Mouse (Mus musculus) cerebellum, postnatal 25 days (tissue): Measurements from ENCODE around the gene Avpr2.

Experiments
- DNase-seq, 2 experiments: peaks; one replicate each; pipeline ENCODE4 v3.0.0; 2021; ENCODE audit warnings: mixed read lengths in 2 of 2

Gene Avpr2

GRCm38 (mm10) chrX:73916945-73917344, 25.0 kb downstream of the Avpr2 start:
- no peak for DNase-seq

GRCm38 (mm10) chrX:73918631-73919030, 26.7 kb downstream of the Avpr2 start:
- DNase-seq = no peak

GRCm38 (mm10) chrX:73921285-73921822, 29.5 kb downstream of the Avpr2 start:
- DNase-seq = no peak

DNA sequence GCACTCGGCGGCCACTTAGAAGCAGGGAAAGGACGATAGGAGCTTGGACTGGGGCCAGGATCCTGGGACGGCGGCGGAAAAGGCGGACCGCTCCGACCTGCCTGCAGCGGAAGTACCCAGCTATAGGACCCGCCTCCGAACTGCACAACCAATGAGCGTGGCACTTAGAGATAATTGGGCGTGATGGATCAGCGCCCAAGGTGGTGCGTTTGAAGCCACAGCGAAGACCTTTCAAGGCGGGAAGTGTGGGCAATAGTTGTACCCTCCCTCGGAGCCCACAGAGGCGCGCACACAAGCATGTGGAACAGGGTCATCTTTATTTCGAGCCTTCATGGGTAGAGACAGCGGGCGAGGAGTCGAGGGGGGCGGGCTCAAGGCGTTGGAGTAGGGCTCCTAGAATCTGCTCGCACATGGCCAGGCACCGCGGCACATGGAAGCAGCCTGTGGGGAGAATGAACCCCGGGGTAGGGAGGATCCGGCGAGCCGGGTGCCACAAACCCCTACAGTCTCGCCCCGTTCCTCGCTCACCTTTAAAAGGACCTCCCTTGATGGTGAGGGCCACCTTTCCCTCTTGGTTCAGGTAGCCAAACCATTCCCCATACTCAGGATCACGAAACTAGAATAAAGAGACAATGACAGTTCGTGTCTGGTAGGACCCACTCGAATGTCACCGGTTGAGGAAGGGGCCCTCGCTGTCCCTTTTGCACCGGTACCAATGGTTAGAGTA, 30.1 kb downstream of the Avpr2 start, which contains the start of the genes Arhgap4 and Naa10:
Gene Arhgap4 (minus strand): TSS at position 48 of the 727 bp plus-strand sequence.
Gene Naa10 (minus strand): TSS at position 122 of the 727 bp plus-strand sequence.
- peak; percentile 89 to 95 for DNase-seq

DNA sequence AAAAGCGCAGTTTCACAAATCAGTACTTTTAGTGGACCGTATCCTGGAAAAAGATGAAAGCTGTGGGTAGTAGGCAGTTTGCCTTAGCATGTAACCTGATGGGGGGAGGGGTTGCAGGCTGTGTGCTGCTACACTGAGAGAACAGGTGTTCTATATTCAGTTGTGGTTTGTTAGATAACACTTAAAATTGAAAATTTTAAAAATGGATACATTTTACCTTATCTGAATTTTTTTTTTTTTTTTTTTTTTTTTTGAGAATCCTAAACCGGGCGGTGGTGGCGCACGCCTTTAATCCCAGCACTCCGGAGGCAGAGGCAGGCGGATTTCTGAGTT, 30.6 kb downstream of the Avpr2 start:
- DNase-seq = peak in 1 of 2 experiments; percentile 35

DNA sequence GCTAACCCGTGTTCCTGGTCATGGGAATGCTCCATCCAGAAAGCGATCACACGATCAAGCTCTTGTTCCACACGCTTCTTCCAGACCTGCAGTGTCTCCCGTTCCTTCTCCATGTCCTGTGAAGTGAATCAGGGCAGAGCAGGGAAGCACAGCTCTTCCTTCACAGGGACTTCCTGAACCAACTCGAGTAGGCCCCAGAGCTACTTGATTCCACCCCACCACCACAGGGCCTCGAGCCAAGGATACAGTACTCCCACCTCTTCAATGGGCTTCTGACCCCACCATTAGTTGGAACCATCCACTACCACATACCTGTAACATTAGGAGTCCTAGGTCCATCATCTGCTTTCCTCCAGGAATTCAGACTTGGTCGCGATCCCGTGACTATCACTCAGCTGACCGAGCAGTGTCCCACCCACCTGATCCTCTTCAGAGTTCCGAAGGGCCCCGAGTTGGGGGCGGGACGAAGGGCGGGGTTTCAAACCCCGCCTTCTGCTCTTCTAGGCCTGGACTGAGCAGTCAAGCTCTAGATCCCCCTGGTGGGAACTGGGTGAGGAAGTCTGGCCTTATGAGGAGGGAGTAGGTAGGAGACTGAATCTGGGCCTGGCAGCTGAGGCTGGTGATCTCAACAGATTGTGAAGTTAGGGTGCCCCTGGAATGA, 38.6 kb downstream of the Avpr2 start, which contains the start of gene Renbp:
Gene Renbp (minus strand): TSS at position 449 of the 661 bp plus-strand sequence.
- peak in 1 of 2 experiments; percentile 22 for DNase-seq

DNA sequence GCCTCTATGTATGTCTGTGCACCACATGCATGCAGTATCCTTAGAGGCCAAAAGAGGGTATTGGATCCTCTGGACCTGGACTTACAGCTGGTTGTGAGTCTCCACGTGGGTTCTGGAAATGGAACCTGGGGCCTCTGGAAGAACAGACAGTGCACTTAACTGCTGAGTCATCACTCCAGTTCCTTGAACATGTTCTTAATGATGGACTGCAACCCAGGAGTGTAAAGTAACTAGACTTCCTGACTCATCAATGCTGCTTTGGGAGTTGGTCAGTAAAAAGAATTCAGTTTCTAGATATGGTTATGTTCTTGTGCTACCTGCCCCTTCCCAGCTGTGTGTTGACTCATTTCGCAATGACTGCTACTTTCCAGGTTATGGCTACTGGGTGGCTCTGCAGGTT, 40.0 kb downstream of the Avpr2 start:
- no peak for DNase-seq

GRCm38 (mm10) chrX:73941860-73942259, 50.0 kb downstream of the Avpr2 start:
- DNase-seq = no peak

DNA sequence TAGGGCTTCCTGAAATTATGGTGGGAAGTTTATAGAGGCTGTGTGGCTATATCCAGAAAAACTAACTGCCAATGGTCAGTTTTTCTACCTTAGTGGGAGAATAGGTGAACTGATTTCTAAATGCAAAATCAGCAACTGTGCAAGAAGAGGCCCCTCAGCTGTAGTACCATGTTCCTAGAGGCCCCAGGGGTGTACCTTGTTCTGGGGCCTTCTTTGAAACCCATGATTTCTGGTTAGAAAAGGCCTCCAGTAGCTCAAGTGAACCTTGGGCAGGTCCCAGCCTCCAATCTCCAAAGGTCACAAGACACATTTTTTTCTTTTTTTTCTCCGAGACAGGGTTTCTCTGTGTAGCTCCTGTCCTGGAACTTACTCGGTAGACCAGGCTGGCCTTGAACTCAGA, 50.4 kb downstream of the Avpr2 start:
- no peak for DNase-seq
